Mouse (Mus musculus): ENCODE results near the gene Tlr5.

- TF ChIP-seq CTCF (IDR thresholded peaks at IDR 0.05; ENCODE audit: low read depth): peak; percentile 99
- no peak for TF ChIP-seq EP300 (optimal IDR thresholded peaks at IDR 0.05)
These were observed 36.6 kb downstream of the Tlr5 start for GRCm38 (mm10) chr1:182991002-182991778.
